Mouse (Mus musculus) heart, postnatal 4 days (tissue): ENCODE measurements at regions not wholly inside any gene's neighbourhood (a gene's known extent, or its start where the extent isn't known, plus 50 kb on each side); places are given as distances from the start of the nearest gene placed in this dataset.

Source experiments
- DNase-seq: peaks from one replicate; pipeline ENCODE4 v3.0.0; 2021

- no peak for DNase-seq
These were observed 290.3 kb upstream of the Rnaseh2b start for GRCm38 (mm10) chr14:62002131-62002530.

GRCm38 (mm10) chr14:62003013-62003781 is 289.2 kb upstream of the Rnaseh2b start:
- peak; percentile 47 for DNase-seq

- DNase-seq: no peak
These were observed 288.6 kb upstream of the Rnaseh2b start for GRCm38 (mm10) chr14:62003797-62004196.

GRCm38 (mm10) chr14:62008707-62009106 is 283.7 kb upstream of the Rnaseh2b start:
- DNase-seq: no peak

- no peak for DNase-seq
These were observed 273.6 kb upstream of the Rnaseh2b start for GRCm38 (mm10) chr14:62018804-62019203.

GRCm38 (mm10) chr14:62020996-62021395 is 271.4 kb upstream of the Rnaseh2b start:
- no peak for DNase-seq

GRCm38 (mm10) chr14:62022193-62022592 is 270.2 kb upstream of the Rnaseh2b start:
- DNase-seq: no peak

- no peak for DNase-seq
These were observed 269.4 kb upstream of the Rnaseh2b start for GRCm38 (mm10) chr14:62023022-62023421.

GRCm38 (mm10) chr14:62027751-62028279 is 264.6 kb upstream of the Rnaseh2b start:
- DNase-seq: no peak

- DNase-seq: no peak
These were observed 262.3 kb upstream of the Rnaseh2b start for GRCm38 (mm10) chr14:62030059-62030458.

GRCm38 (mm10) chr14:62033661-62034060 is 258.7 kb upstream of the Rnaseh2b start:
- no peak for DNase-seq

GRCm38 (mm10) chr14:62034664-62035063 is 257.7 kb upstream of the Rnaseh2b start:
- DNase-seq: no peak

GRCm38 (mm10) chr14:62035416-62035815 is 257.0 kb upstream of the Rnaseh2b start:
- DNase-seq: no peak

GRCm38 (mm10) chr14:62037514-62037913 is 254.9 kb upstream of the Rnaseh2b start:
- no peak for DNase-seq

- no peak for DNase-seq
These were observed 254.5 kb upstream of the Rnaseh2b start for GRCm38 (mm10) chr14:62037917-62038316.

- peak; percentile 77 for DNase-seq
These were observed 249.9 kb upstream of the Rnaseh2b start for GRCm38 (mm10) chr14:62042305-62043116.

GRCm38 (mm10) chr14:62043117-62043422 is 249.3 kb upstream of the Rnaseh2b start:
- DNase-seq: no peak

- DNase-seq: no peak
These were observed 241.4 kb upstream of the Rnaseh2b start for GRCm38 (mm10) chr14:62050941-62051340.

- DNase-seq: no peak
These were observed 240.5 kb upstream of the Rnaseh2b start for GRCm38 (mm10) chr14:62051923-62052322.

GRCm38 (mm10) chr14:62053004-62053403 is 239.4 kb upstream of the Rnaseh2b start:
- no peak for DNase-seq

GRCm38 (mm10) chr14:62057096-62057495 is 235.3 kb upstream of the Rnaseh2b start:
- DNase-seq: peak; percentile 36

GRCm38 (mm10) chr14:62058100-62058499 is 234.3 kb upstream of the Rnaseh2b start:
- no peak for DNase-seq

- no peak for DNase-seq
These were observed 221.2 kb upstream of the Rnaseh2b start for GRCm38 (mm10) chr14:62071140-62071539.

GRCm38 (mm10) chr14:62084047-62084446 is 208.3 kb upstream of the Rnaseh2b start:
- DNase-seq: no peak
